Mouse (Mus musculus) liver, embryonic 12.5 days (tissue): ENCODE results near the gene Camta1. TPM values are rescaled to one million over a fixed set of nuclear protein-coding genes. Genes with fewer than 3 reads are reported as not detected.

Source experiments
- ATAC-seq: fragments of 200-750 bp; cut with Nextera tagmentation; 2 replicates; pipeline ENCODE4 v1.8.0; 2017; ENCODE audit warnings: moderate number of reproducible peaks, mild to moderate bottlenecking, moderate library complexity
- H3K27ac ChIP-seq: fragments of 300-500 bp; sonication (generic); 2 replicates; pipeline ENCODE4 v1.5.1; 2016; ENCODE audit warnings: mild to moderate bottlenecking
- H3K27me3 ChIP-seq: fragments of 300-500 bp; sonication (generic); replicated peaks from 2 replicates; pipeline ENCODE4 v1.6.1; 2016; ENCODE audit warnings: mild to moderate bottlenecking, moderate library complexity
- H3K36me3 ChIP-seq: fragments of 300-500 bp; sonication (generic); 2 replicates; pipeline ENCODE4 v1.6.1; 2016; ENCODE audit warnings: mild to moderate bottlenecking, moderate library complexity
- H3K4me1 ChIP-seq: fragments of 300-500 bp; sonication (generic); 2 replicates; pipeline ENCODE4 v1.6.1; 2016
- H3K4me2 ChIP-seq: fragments of 300-500 bp; sonication (generic); 2 replicates; pipeline ENCODE4 v1.6.1; 2016; ENCODE audit warnings: mild to moderate bottlenecking, moderate library complexity
- H3K4me3 ChIP-seq: fragments of 300-500 bp; sonication (generic); 2 replicates; pipeline ENCODE4 v1.5.1; 2016; ENCODE audit warnings: mild to moderate bottlenecking, moderate library complexity
- H3K9ac ChIP-seq: fragments of 300-500 bp; sonication (generic); 2 replicates; pipeline ENCODE4 v1.6.1; 2016; ENCODE audit warnings: mild to moderate bottlenecking, moderate library complexity
- H3K9me3 ChIP-seq: fragments of 300-500 bp; sonication (generic); replicated peaks from 2 replicates; pipeline ENCODE4 v1.6.1; 2016; ENCODE audit warnings: mild to moderate bottlenecking, moderate library complexity
- WGBS: fragments of 180-500 bp; shearing (Covaris S2); methylation state at CpG from one replicate; pipeline ENCODE4 v1.1.7; 2016; ENCODE audit not compliant: insufficient replicate concordance; 5-methylcytosine and 5-hydroxymethylcytosine counted together
- polyA plus RNA-seq: library from polyadenylated mRNA; unstranded; fragments of >200 nt; fragmentation: Nextera tagmentation; extraction: Ambion mirVana; gene quantifications from 2 replicates; pipeline ENCODE4 v1.2.1, GENCODE M21; 2016

Gene Camta1
- polyA plus RNA-seq, 1 experiment from 2014 or later: 49.6 TPM

- ATAC-seq: no peak
- H3K4me3 ChIP-seq: no peak overlapping the region
- H3K27ac ChIP-seq: no peak overlapping the region
- no peaks in the 10 kb centered on the region for H3K9me3 ChIP-seq
- WGBS: 82% methylated on average over 7 of the region's 7 CpGs
- H3K4me1 ChIP-seq: no peaks in the 10 kb centered on the region
- H3K36me3 ChIP-seq: no peaks in the 10 kb centered on the region
- H3K27me3 ChIP-seq: no peaks in the 10 kb centered on the region; the same call in 1 of the 2 replicates
- no peak overlapping the region for H3K4me2 ChIP-seq
- H3K9ac ChIP-seq: no peak overlapping the region
These were observed 917.0 kb downstream of the Camta1 start for GRCm38 (mm10) chr4:150944707-150945106.

GRCm38 (mm10) chr4:150939991-150940651, 921.6 kb downstream of the Camta1 start:
- WGBS: 53% methylated on average over 13 of the region's 13 CpGs
- no peak overlapping the region for H3K9ac ChIP-seq
- H3K4me3 ChIP-seq: no peak overlapping the region
- no peaks in the 10 kb centered on the region for H3K9me3 ChIP-seq
- H3K36me3 ChIP-seq: no peaks in the 10 kb centered on the region
- H3K27me3 ChIP-seq: peaks cover 6% of the 10 kb centered on the region; the same call in 1 of the 2 replicates
- H3K4me1 ChIP-seq: no peaks in the 10 kb centered on the region
- H3K4me2 ChIP-seq: no peak overlapping the region
- no peak overlapping the region for H3K27ac ChIP-seq
- no peak for ATAC-seq

GRCm38 (mm10) chr4:150938063-150938452, 923.6 kb downstream of the Camta1 start:
- H3K4me1 ChIP-seq: no peaks in the 10 kb centered on the region
- ATAC-seq: no peak
- H3K4me3 ChIP-seq: no peak overlapping the region
- H3K4me2 ChIP-seq: peak overlapping the region; percentile 23
- H3K9me3 ChIP-seq: no peaks in the 10 kb centered on the region
- no peak overlapping the region for H3K27ac ChIP-seq
- WGBS: 20% methylated on average over 14 of the region's 14 CpGs
- no peak overlapping the region for H3K9ac ChIP-seq
- H3K27me3 ChIP-seq: peaks cover 22% of the 10 kb centered on the region
- H3K36me3 ChIP-seq: no peaks in the 10 kb centered on the region

GRCm38 (mm10) chr4:150937293-150938062, 924.2 kb downstream of the Camta1 start:
- Histone ChIP-seq H3K27ac (no peak overlapping the region), H3K4me2 (peak overlapping the region; percentile 23), H3K27me3 (peaks cover 25% of the 10 kb centered on the region), H3K36me3 (no peaks in the 10 kb centered on the region), H3K9me3 (no peaks in the 10 kb centered on the region), H3K9ac (no peak overlapping the region), H3K4me1 (no peaks in the 10 kb centered on the region), H3K4me3 (no peak overlapping the region; the same call in 1 of the 2 replicates)
- no peak for ATAC-seq
- 66% methylated on average over 16 of the region's 16 CpGs for WGBS

- no peaks in the 10 kb centered on the region for H3K36me3 ChIP-seq
- H3K27ac ChIP-seq: no peak overlapping the region
- H3K4me2 ChIP-seq: no peak overlapping the region
- WGBS: 53% methylated on average over 1 of the region's 1 CpGs
- peaks cover 29% of the 10 kb centered on the region for H3K27me3 ChIP-seq
- no peaks in the 10 kb centered on the region for H3K4me1 ChIP-seq
- no peak for ATAC-seq
- H3K9me3 ChIP-seq: no peaks in the 10 kb centered on the region
- H3K9ac ChIP-seq: no peak overlapping the region
- H3K4me3 ChIP-seq: no peak overlapping the region
These were observed 928.2 kb downstream of the Camta1 start for GRCm38 (mm10) chr4:150933503-150933902.

GRCm38 (mm10) chr4:150927789-150928188, 933.9 kb downstream of the Camta1 start:
- Histone ChIP-seq H3K9me3 (no peaks in the 10 kb centered on the region), H3K27ac (no peak overlapping the region), H3K9ac (no peak overlapping the region), H3K27me3 (peaks cover 5% of the 10 kb centered on the region; the same call in 1 of the 2 replicates), H3K36me3 (no peaks in the 10 kb centered on the region), H3K4me2 (no peak overlapping the region), H3K4me3 (no peak overlapping the region), H3K4me1 (peaks cover 8% of the 10 kb centered on the region)
- WGBS: 41% methylated on average over 10 of the region's 10 CpGs
- ATAC-seq: no peak

- no peak for ATAC-seq
- H3K4me3 ChIP-seq: no peak overlapping the region
- H3K27me3 ChIP-seq: peaks cover 5% of the 10 kb centered on the region; the same call in 1 of the 2 replicates
- no peak overlapping the region for H3K4me2 ChIP-seq
- peaks cover 8% of the 10 kb centered on the region for H3K4me1 ChIP-seq
- H3K36me3 ChIP-seq: no peaks in the 10 kb centered on the region
- no peaks in the 10 kb centered on the region for H3K9me3 ChIP-seq
- 41% methylated on average over 13 of the region's 14 CpGs for whole genome bisulfite sequencing
- H3K27ac ChIP-seq: no peak overlapping the region
- no peak overlapping the region for H3K9ac ChIP-seq
These were observed 934.6 kb downstream of the Camta1 start for GRCm38 (mm10) chr4:150926924-150927705.

GRCm38 (mm10) chr4:150925923-150926322, 935.8 kb downstream of the Camta1 start:
- H3K27me3 ChIP-seq: peaks cover 5% of the 10 kb centered on the region; the same call in 1 of the 2 replicates
- no peak overlapping the region for H3K4me3 ChIP-seq
- H3K4me1 ChIP-seq: peaks cover 8% of the 10 kb centered on the region
- 42% methylated on average over 5 of the region's 5 CpGs for WGBS
- no peak overlapping the region for H3K27ac ChIP-seq
- H3K9ac ChIP-seq: no peak overlapping the region
- H3K4me2 ChIP-seq: no peak overlapping the region
- ATAC-seq: no peak
- H3K9me3 ChIP-seq: no peaks in the 10 kb centered on the region
- no peaks in the 10 kb centered on the region for H3K36me3 ChIP-seq

GRCm38 (mm10) chr4:150924936-150925335, 936.7 kb downstream of the Camta1 start:
- H3K27ac ChIP-seq: no peak overlapping the region
- H3K9ac ChIP-seq: no peak overlapping the region
- 66% methylated on average over 6 of the region's 6 CpGs for WGBS
- H3K4me3 ChIP-seq: no peak overlapping the region
- no peaks in the 10 kb centered on the region for H3K36me3 ChIP-seq
- no peaks in the 10 kb centered on the region for H3K9me3 ChIP-seq
- ATAC-seq: no peak
- H3K4me2 ChIP-seq: peak overlapping the region; percentile 29; the same call in 1 of the 2 replicates
- H3K4me1 ChIP-seq: peaks cover 8% of the 10 kb centered on the region
- peaks cover 5% of the 10 kb centered on the region; the same call in 1 of the 2 replicates for H3K27me3 ChIP-seq

- Histone ChIP-seq H3K27me3 (peaks cover 5% of the 10 kb centered on the region; the same call in 1 of the 2 replicates), H3K36me3 (no peaks in the 10 kb centered on the region), H3K9me3 (no peaks in the 10 kb centered on the region), H3K4me1 (peaks cover 8% of the 10 kb centered on the region), H3K4me2 (peak overlapping the region; percentile 29), H3K9ac (no peak overlapping the region), H3K27ac (no peak overlapping the region), H3K4me3 (no peak overlapping the region)
- ATAC-seq: peak; percentile 46; the same call in 1 of the 2 replicates
- 36% methylated on average over 13 of the region's 13 CpGs for WGBS
These were observed 937.4 kb downstream of the Camta1 start for GRCm38 (mm10) chr4:150924308-150924707.

- Histone ChIP-seq H3K9ac (no peak overlapping the region), H3K27ac (no peak overlapping the region), H3K27me3 (no peaks in the 10 kb centered on the region), H3K36me3 (no peaks in the 10 kb centered on the region), H3K4me2 (no peak overlapping the region), H3K9me3 (no peaks in the 10 kb centered on the region), H3K4me1 (peaks cover 8% of the 10 kb centered on the region), H3K4me3 (no peak overlapping the region)
- ATAC-seq: no peak
- 74% methylated on average over 8 of the region's 8 CpGs for WGBS
These were observed 940.5 kb downstream of the Camta1 start for GRCm38 (mm10) chr4:150921206-150921605.
